Mouse (Mus musculus): ENCODE data around the gene Cdiptos.

Cdiptos gene

GRCm38 (mm10) chr7:126922624-126923060, 53.3 kb downstream of the Cdiptos start, which contains the start of gene Tmem219:
TSS of gene Tmem219 (minus strand) at chr7:126922917.
- DNase-seq: peak; percentile 13 to 30

All from cerebellum, postnatal 14 days (tissue).